Mouse (Mus musculus): ENCODE measurements around the gene Ptk6. TPM values are rescaled to one million over a fixed set of nuclear protein-coding genes. Genes with fewer than 3 reads are reported as not detected.
"Not testable (repeated sequence)": the region's sequence is repeated elsewhere in the genome, so short reads cannot be mapped to it uniquely, and the experiment has no call there.

Ptk6 gene
- polyA plus RNA-seq, 1 experiment: 0.15 TPM

DNA sequence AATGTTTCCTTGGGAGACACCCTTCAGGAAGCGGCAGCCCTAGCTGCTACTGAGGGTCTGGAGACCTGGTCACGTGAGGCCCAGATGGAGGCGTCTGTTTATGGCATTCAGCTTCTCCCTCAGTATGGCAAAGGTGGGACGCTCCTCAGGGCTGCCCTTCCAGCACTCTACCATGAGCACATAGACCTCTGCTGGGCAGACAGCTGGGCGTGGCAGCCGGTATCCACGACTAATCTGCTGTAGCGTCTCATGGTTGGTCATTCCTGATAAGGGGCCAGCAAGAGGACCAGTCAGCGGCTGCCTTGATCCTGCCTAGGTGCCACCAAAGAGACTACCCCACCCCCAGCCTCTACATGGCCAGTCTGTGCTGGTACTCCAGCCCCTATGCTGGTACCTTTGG is 3.5 kb upstream of the Ptk6 start:
- H3K4me3 ChIP-seq (ENCODE audit: extremely low read depth, insufficient read depth, insufficient read length): no peak overlapping the region
- H3K27me3 ChIP-seq (ENCODE audit: control insufficient read depth, insufficient read depth, low read length): no peaks in the 10 kb centered on the region
- no peak for DNase-seq (ENCODE audit: low read depth in 1 of 2, low spot score in 2 of 2)
- no peak overlapping the region for H3K27ac ChIP-seq (ENCODE audit: insufficient read depth, low read length)
- H3K36me3 ChIP-seq (ENCODE audit: control insufficient read depth, insufficient read depth, low read length): no peaks in the 10 kb centered on the region
- H3K4me1 ChIP-seq (ENCODE audit: control insufficient read depth, insufficient read depth, insufficient read length): no peaks in the 10 kb centered on the region
- WGBS: 88% methylated on average over 9 of the region's 9 CpGs
- TF ChIP-seq POLR2A (IDR thresholded peaks at IDR 0.05; ENCODE audit: low read depth, low read length) (no peak), CTCF (IDR thresholded peaks at IDR 0.05; ENCODE audit: extremely low read depth, insufficient read depth, insufficient read length, insufficient replicate concordance) (no peak)

DNA sequence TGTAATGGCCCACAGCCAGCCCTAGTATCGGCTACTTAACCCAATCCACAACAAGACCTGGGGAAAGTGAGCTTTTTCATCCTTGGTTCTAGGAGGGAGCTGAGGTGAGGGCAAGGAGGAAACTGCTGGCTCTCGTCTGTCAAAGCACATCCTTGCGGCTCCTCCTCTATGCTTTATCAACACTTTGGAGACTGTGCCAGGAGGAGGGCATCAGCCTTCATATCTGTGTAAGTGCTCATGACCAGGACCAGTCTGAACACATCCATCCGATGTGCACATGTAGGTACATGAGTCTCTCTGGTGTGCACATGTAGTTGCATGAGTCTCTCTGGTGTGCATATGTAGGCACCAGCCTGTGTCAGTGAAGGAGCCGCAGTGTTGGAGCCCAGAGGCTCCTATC is 3.1 kb upstream of the Ptk6 start:
- TF ChIP-seq CTCF (IDR thresholded peaks at IDR 0.05; ENCODE audit: extremely low read depth, insufficient read depth, insufficient read length, insufficient replicate concordance): no peak
- no peak for DNase-seq (ENCODE audit: low read depth in 1 of 2, low spot score in 2 of 2)

DNA sequence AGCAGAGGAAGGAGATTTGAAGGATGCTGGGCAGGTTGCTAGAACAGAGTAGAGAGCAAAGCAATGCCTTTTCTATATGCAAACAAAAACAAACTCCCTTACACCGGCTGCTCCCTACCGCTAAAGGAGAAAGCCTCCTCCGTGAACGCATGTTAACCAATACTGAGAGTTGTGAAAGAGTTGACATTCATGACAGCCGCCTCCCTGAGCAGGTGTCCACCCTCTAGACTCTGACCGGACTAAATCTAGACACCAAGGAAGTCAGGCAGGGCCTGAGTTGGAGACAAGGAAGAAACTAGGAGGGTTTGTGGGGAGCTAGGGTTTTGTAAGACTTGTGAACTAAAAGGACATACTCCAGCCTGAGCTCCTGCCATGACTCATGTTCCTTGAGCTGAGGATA is 297 bp upstream of the Ptk6 start:
- no peak for DNase-seq (ENCODE audit: low read depth in 1 of 2, low spot score in 2 of 2)
- H3K4me1 ChIP-seq (ENCODE audit: control insufficient read depth, insufficient read depth, insufficient read length): no peaks in the 10 kb centered on the region; the same call in 1 of the 2 replicates
- WGBS: 90% methylated on average over 6 of the region's 6 CpGs
- no peak overlapping the region for H3K27ac ChIP-seq (ENCODE audit: insufficient read depth, low read length)
- H3K27me3 ChIP-seq (ENCODE audit: control insufficient read depth, insufficient read depth, low read length): no peaks in the 10 kb centered on the region
- H3K4me3 ChIP-seq (ENCODE audit: extremely low read depth, insufficient read depth, insufficient read length): no peak overlapping the region
- TF ChIP-seq CTCF (IDR thresholded peaks at IDR 0.05; ENCODE audit: extremely low read depth, insufficient read depth, insufficient read length, insufficient replicate concordance): no peak
- no peak for TF ChIP-seq POLR2A (IDR thresholded peaks at IDR 0.05; ENCODE audit: low read depth, low read length)
- no peaks in the 10 kb centered on the region for H3K36me3 ChIP-seq (ENCODE audit: control insufficient read depth, insufficient read depth, low read length)

More for the DNA sequence above, 3.1 kb upstream of the Ptk6 start:
- Histone ChIP-seq H3K27me3 (ENCODE audit: control insufficient read depth, insufficient read depth, low read length) (no peaks in the 10 kb centered on the region), H3K36me3 (ENCODE audit: control insufficient read depth, insufficient read depth, low read length) (no peaks in the 10 kb centered on the region), H3K4me3 (ENCODE audit: extremely low read depth, insufficient read depth, insufficient read length) (no peak overlapping the region), H3K27ac (ENCODE audit: insufficient read depth, low read length) (no peak overlapping the region), H3K4me1 (ENCODE audit: control insufficient read depth, insufficient read depth, insufficient read length) (no peaks in the 10 kb centered on the region; the same call in 1 of the 2 replicates)
- WGBS: 80% methylated on average over 5 of the region's 5 CpGs

DNA sequence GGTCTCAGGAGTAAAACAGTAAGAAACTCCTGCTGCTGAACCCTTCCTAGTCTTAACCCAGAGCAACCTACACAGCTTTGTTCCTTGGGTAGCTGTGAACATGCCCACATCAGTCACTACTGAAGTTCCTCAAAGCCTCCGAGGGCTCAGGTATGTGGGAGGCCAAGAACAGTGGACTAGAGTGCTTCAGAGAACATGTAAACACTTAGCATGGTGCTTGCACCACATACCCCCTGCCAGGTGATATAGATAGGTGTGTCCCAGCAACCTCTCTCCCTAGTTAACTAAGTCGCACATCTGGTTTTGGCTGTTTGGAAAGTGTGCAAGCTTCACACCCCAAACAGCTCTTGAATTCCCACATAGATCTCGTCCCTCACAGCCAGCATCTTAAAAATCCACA is 983 bp downstream of the Ptk6 start:
- no peaks in the 10 kb centered on the region; the same call in 1 of the 2 replicates for H3K4me1 ChIP-seq (ENCODE audit: control insufficient read depth, insufficient read depth, insufficient read length)
- no peaks in the 10 kb centered on the region for H3K36me3 ChIP-seq (ENCODE audit: control insufficient read depth, insufficient read depth, low read length)
- TF ChIP-seq POLR2A (IDR thresholded peaks at IDR 0.05; ENCODE audit: low read depth, low read length): no peak
- no peak for TF ChIP-seq CTCF (IDR thresholded peaks at IDR 0.05; ENCODE audit: extremely low read depth, insufficient read depth, insufficient read length, insufficient replicate concordance)
- WGBS: 82% methylated on average over 3 of the region's 3 CpGs
- H3K27me3 ChIP-seq (ENCODE audit: control insufficient read depth, insufficient read depth, low read length): no peaks in the 10 kb centered on the region
- no peak for DNase-seq (ENCODE audit: low read depth in 1 of 2, low spot score in 2 of 2)
- H3K4me3 ChIP-seq (ENCODE audit: extremely low read depth, insufficient read depth, insufficient read length): no peak overlapping the region
- no peak overlapping the region for H3K27ac ChIP-seq (ENCODE audit: insufficient read depth, low read length)

DNA sequence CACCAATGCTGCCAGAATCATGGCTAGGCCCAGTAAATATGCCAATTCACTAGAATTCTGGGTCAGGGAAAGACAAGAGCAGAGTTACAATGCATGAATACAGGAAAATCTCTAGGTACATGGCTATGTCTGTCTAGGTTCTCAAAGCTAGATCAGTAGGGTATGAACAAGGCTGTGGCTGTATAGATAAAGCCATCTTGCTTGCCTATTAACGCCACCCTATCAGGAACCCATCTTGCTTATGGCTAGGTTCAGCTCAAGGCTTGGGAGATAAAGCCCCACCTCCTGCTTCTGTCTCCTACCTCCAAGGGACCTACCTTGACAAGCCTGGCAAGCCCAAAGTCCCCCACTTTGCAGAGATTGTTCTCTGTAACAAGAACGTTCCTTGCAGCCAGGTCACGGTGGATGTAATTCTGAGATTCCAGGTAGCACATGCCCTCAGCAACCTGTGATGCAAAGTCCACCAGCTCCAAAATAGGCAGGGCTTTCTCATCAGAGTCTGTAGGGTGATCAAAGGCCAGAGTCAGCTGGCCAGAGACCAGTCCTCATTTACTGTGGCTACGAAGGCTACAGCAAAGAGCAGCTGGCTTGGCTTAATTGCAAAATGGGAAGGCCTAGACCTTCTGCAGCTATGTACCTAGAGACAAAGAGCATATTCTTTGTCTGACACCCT is 5.8 kb downstream of the Ptk6 start:
- no peak for DNase-seq (ENCODE audit: low read depth in 1 of 2, low spot score in 2 of 2)
- H3K4me3 ChIP-seq (ENCODE audit: extremely low read depth, insufficient read depth, insufficient read length): no peak overlapping the region
- whole genome bisulfite sequencing: 89% methylated on average over 4 of the region's 4 CpGs
- no peak for TF ChIP-seq CTCF (IDR thresholded peaks at IDR 0.05; ENCODE audit: extremely low read depth, insufficient read depth, insufficient read length, insufficient replicate concordance)
- no peak for TF ChIP-seq POLR2A (IDR thresholded peaks at IDR 0.05; ENCODE audit: low read depth, low read length)
- no peaks in the 10 kb centered on the region for H3K36me3 ChIP-seq (ENCODE audit: control insufficient read depth, insufficient read depth, low read length)
- no peaks in the 10 kb centered on the region for H3K27me3 ChIP-seq (ENCODE audit: control insufficient read depth, insufficient read depth, low read length)
- H3K4me1 ChIP-seq (ENCODE audit: control insufficient read depth, insufficient read depth, insufficient read length): peaks cover 18% of the 10 kb centered on the region
- no peak overlapping the region for H3K27ac ChIP-seq (ENCODE audit: insufficient read depth, low read length)

DNA sequence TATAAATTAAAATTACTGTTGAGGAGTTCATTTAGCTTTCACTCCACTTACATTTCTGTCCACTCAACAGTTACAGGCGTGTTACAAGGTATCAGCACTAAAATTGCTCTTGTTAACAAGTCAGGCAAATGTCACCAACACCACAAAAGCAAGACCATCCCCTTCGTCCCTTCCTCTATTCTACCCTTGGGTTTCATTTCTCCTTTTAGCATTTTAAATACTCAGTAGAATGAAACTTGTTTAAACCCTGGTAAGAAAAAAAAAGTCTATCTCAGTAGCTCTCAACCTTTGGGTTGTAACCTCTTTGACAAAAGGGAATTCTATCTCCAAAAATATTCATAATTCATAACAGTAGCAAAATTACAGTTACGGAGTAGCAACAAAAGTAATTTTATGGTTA is 9.5 kb downstream of the Ptk6 start:
- peak in 1 of 2 experiments; percentile 30 for DNase-seq (ENCODE audit: low read depth in 1 of 2, low spot score in 2 of 2)
- no peak for TF ChIP-seq POLR2A (IDR thresholded peaks at IDR 0.05; ENCODE audit: low read depth, low read length)
- no peak for TF ChIP-seq CTCF (IDR thresholded peaks at IDR 0.05; ENCODE audit: extremely low read depth, insufficient read depth, insufficient read length, insufficient replicate concordance)
- H3K36me3 ChIP-seq (ENCODE audit: control insufficient read depth, insufficient read depth, low read length): no peaks in the 10 kb centered on the region
- peaks cover 24% of the 10 kb centered on the region for H3K4me1 ChIP-seq (ENCODE audit: control insufficient read depth, insufficient read depth, insufficient read length)
- peak overlapping the region; percentile 65; the same call in 1 of the 2 replicates for H3K27ac ChIP-seq (ENCODE audit: insufficient read depth, low read length)
- no peaks in the 10 kb centered on the region for H3K27me3 ChIP-seq (ENCODE audit: control insufficient read depth, insufficient read depth, low read length)
- H3K4me3 ChIP-seq (ENCODE audit: extremely low read depth, insufficient read depth, insufficient read length): no peak overlapping the region; the same call in 1 of the 2 replicates
- 18% methylated on average over 3 of the region's 3 CpGs for WGBS

DNA sequence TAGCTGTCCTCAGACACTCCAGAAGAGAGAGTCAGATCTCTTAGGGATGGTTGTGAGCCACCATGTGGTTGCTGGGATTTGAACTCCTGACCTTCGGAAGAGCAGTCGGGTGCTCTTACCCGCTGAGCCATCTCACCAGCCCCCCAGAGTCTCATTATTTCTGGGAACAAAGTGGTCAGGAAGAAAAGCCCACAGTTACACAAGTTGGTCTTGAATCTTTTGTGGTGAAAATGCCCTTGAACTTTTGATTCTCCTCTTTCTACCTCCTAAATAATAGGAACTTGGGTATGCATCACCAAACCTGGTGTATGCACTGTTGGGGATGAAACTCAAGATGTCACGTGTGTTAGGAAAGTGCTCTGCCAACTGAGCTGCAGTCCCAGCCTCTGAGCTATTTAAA is 10.7 kb downstream of the Ptk6 start:
- Histone ChIP-seq H3K27me3 (ENCODE audit: control insufficient read depth, insufficient read depth, low read length) (no peaks in the 10 kb centered on the region), H3K27ac (ENCODE audit: insufficient read depth, low read length) (peak overlapping the region; percentile 76), H3K36me3 (ENCODE audit: control insufficient read depth, insufficient read depth, low read length) (no peaks in the 10 kb centered on the region), H3K4me3 (ENCODE audit: extremely low read depth, insufficient read depth, insufficient read length) (no peak overlapping the region), H3K4me1 (ENCODE audit: control insufficient read depth, insufficient read depth, insufficient read length) (peaks cover 24% of the 10 kb centered on the region)
- WGBS: 69% methylated on average over 4 of the region's 4 CpGs
- no peak for TF ChIP-seq CTCF (IDR thresholded peaks at IDR 0.05; ENCODE audit: extremely low read depth, insufficient read depth, insufficient read length, insufficient replicate concordance)
- no peak for TF ChIP-seq POLR2A (IDR thresholded peaks at IDR 0.05; ENCODE audit: low read depth, low read length)
- DNase-seq (ENCODE audit: low read depth in 1 of 2, low spot score in 2 of 2): no peak

DNA sequence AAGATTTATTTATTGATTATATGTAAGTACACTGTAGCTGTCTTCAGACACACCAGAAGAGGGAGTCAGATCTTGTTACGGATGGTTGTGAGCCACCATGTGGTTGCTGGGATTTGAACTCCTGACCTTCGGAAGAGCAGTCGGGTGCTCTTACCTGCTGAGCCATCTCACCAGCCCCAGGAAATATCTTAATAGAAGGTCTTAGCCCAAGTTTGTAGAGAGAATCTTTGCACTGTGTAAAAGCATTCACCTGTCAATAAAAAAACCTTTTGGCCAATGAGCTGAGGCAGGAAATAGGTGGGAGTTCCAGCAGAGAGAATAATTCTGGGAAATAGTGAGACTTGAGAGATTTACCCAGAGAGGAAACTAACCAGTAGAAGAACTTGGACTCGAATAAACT is 11.2 kb downstream of the Ptk6 start:
- H3K27ac ChIP-seq (ENCODE audit: insufficient read depth, low read length); DNase-seq (ENCODE audit: low read depth in 1 of 2, low spot score in 2 of 2); H3K27me3 ChIP-seq (ENCODE audit: control insufficient read depth, insufficient read depth, low read length); H3K4me3 ChIP-seq (ENCODE audit: extremely low read depth, insufficient read depth, insufficient read length); H3K36me3 ChIP-seq (ENCODE audit: control insufficient read depth, insufficient read depth, low read length): not testable (repeated sequence)
- H3K4me1 ChIP-seq (ENCODE audit: control insufficient read depth, insufficient read depth, insufficient read length): peaks cover 24% of the 10 kb centered on the region
- WGBS: 71% methylated on average over 4 of the region's 4 CpGs

Measured in spleen, adult 2 months (tissue).